Mouse (Mus musculus): ENCODE measurements at regions not wholly inside any gene's neighbourhood (a gene's known extent, or its start where the extent isn't known, plus 50 kb on each side); places are given as distances from the start of the nearest gene placed in this dataset.

- TF ChIP-seq POLR2A (IDR thresholded peaks at IDR 0.05; ENCODE audit: control insufficient read depth in 1 of 2, insufficient read depth in 1 of 2, low read depth in 1 of 2, low read length in 2 of 2, poor library complexity in 1 of 2) (no peak), GATA1 (IDR thresholded peaks at IDR 0.05; ENCODE audit: low read depth, low read length) (no peak), RCOR1 (IDR thresholded peaks at IDR 0.05; ENCODE audit: low read depth, low read length) (no peak), POLR2AphosphoS5 (IDR thresholded peaks at IDR 0.05; ENCODE audit: borderline replicate concordance, low read depth, low read length) (no peak), CTCF (IDR thresholded peaks at IDR 0.05 in 2 of 3, conservative IDR thresholded peaks at IDR 0.05 in 1 of 3; ENCODE audit: control insufficient read depth in 1 of 3, insufficient read depth in 1 of 3, low read depth in 2 of 3, low read length in 3 of 3, poor library complexity in 1 of 3, severe bottlenecking in 1 of 3) (no peak), TAL1 (IDR thresholded peaks at IDR 0.05; ENCODE audit: low read length) (no peak), BHLHE40 (IDR thresholded peaks at IDR 0.05; ENCODE audit: borderline replicate concordance, low read depth, low read length) (no peak), MAFK (IDR thresholded peaks at IDR 0.05; ENCODE audit: borderline replicate concordance, low read depth, low read length) (no peak), HCFC1 (IDR thresholded peaks at IDR 0.05; ENCODE audit: low read depth, low read length) (no peak), NELFE (IDR thresholded peaks at IDR 0.05; ENCODE audit: low read depth, low read length) (no peak), MYC (IDR thresholded peaks at IDR 0.05; ENCODE audit: low read depth, low read length) (no peak), ZNF384 (IDR thresholded peaks at IDR 0.05; ENCODE audit: low read depth, low read length) (no peak), JUND (IDR thresholded peaks at IDR 0.05; ENCODE audit: low read depth, low read length) (no peak)
Observed at GRCm38 (mm10) chr5:119355471-119355870, 315.0 kb upstream of the Tbx3 start.
